Mouse (Mus musculus): ENCODE results near the gene Fam217a. TPM values are rescaled to one million over a fixed set of nuclear protein-coding genes. Genes with fewer than 3 reads are reported as not detected.
"Not testable (repeated sequence)": the region's sequence is repeated elsewhere in the genome, so short reads cannot be mapped to it uniquely, and the experiment has no call there.

Fam217a gene
- polyA plus RNA-seq, 1 experiment, result 0.85 TPM

- peak; percentile 93 for DNase-seq (ENCODE audit: low read depth)
- TF ChIP-seq CTCF (IDR thresholded peaks at IDR 0.05; ENCODE audit: borderline replicate concordance, extremely low read depth, insufficient read depth, insufficient read length) (peak; percentile 74; the same call in 1 of the 2 replicates), POLR2A (IDR thresholded peaks at IDR 0.05; ENCODE audit: borderline replicate concordance, extremely low read depth, insufficient read depth, insufficient read length, poor library complexity, severe bottlenecking) (no peak)
These were observed 59.5 kb downstream of the Fam217a start for GRCm38 (mm10) chr13:34864420-34865169.

- DNase-seq (ENCODE audit: low read depth), result not testable (repeated sequence)
These were observed 62.9 kb downstream of the Fam217a start for GRCm38 (mm10) chr13:34861166-34861565.

Other genes with a start within 250 kb of the Fam217a start
- gene Fam50b, start 189.5 kb downstream of the Fam217a start, polyA plus RNA-seq (2012; rRNA removed), result 0.07 TPM in 1 of 2 replicates, not detected in the other
- gene Prpf4b, start 49.0 kb downstream of the Fam217a start, polyA plus RNA-seq (2012; rRNA removed), result 98.8 and 121 TPM in 2 replicates
- gene 4933417A18Rik, start 99 bp upstream of the Fam217a start, polyA plus RNA-seq (2012; rRNA removed), result not detected in 2 replicates
- gene Eci3, start 39.5 kb upstream of the Fam217a start, polyA plus RNA-seq (2012; rRNA removed), result 0.11 and 0.16 TPM in 2 replicates
- gene Eci2, start 102.8 kb upstream of the Fam217a start, polyA plus RNA-seq (2012; rRNA removed), result 84.8 and 85.1 TPM in 2 replicates

Data from brain, embryonic 14.5 days (tissue).